Mouse (Mus musculus) kidney, adult 18-20 months (tissue): ENCODE measurements at regions not wholly inside any gene's neighbourhood (a gene's known extent, or its start where the extent isn't known, plus 50 kb on each side); places are given as distances from the start of the nearest gene placed in this dataset.

Source experiments
- DNase-seq: peaks from one replicate; pipeline ENCODE4 v3.0.0; 2021

GRCm38 (mm10) chr9:87965103-87965780 is 234.2 kb upstream of the Tbx18 start:
- no peak for DNase-seq

GRCm38 (mm10) chr9:87968190-87969082 is 237.4 kb upstream of the Tbx18 start:
- no peak for DNase-seq

GRCm38 (mm10) chr9:87970586-87970985 is 239.5 kb upstream of the Tbx18 start:
- DNase-seq, result no peak

DNA sequence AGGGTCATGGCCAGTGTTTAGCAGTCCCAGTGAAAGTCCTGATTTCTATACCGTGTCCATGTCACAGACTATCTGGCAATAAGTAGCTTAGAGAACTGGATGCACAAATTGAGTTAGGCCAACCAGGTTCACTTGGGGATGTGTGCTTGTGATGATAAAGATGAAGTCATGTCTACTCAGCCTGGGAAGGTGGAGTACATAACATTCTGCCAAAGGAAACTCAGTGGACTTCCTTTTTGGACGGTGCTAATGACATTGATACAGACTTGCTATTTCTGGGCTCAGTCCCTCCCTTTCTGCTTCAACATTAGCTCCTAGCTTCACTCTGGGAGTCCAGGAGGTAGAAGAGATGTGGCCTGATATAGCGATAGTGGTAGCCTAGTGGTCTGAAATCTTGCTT is 240.7 kb upstream of the Tbx18 start:
- no peak for DNase-seq

DNA sequence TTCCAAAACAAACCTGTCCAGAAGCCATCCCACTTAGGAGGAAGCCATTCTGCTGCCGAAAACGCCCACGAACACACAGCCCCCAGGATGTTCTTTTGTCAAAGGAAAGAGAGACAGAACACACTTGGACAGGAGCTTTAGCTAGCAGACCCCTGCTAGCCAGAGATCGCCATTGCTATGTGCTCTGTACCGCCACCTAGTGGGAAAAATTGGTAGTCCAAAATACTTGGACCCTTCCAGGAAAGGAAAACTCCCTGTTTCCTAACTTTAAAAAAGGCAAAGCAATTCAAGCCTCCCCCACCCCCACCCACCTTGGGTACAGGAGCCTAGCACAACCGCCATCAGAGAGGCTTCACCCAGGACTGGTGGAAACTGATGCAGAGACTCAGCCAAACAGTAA is 242.5 kb upstream of the Tbx18 start:
- DNase-seq, result peak; percentile 2

DNA sequence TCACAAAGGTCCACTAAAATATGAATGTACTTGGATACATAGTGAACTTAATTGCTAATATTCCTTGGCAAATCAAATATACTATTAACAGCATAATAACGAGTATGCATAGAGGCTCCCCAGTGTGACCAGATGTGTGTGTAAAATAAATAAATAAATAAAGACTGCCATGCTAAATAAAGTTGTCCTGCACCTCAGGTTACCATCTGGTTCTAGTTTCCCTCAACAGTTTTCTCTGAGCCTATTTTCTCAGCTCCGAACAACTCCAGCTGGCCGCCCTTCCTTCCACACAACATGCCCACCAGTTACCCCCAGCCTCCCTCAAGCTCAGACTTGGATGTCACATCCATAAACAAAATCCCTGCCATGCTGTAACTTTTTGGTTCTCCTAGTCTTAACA is 253.8 kb upstream of the Tbx18 start:
- no peak for DNase-seq

GRCm38 (mm10) chr9:87985439-87985838 is 254.4 kb upstream of the Tbx18 start:
- no peak for DNase-seq

DNA sequence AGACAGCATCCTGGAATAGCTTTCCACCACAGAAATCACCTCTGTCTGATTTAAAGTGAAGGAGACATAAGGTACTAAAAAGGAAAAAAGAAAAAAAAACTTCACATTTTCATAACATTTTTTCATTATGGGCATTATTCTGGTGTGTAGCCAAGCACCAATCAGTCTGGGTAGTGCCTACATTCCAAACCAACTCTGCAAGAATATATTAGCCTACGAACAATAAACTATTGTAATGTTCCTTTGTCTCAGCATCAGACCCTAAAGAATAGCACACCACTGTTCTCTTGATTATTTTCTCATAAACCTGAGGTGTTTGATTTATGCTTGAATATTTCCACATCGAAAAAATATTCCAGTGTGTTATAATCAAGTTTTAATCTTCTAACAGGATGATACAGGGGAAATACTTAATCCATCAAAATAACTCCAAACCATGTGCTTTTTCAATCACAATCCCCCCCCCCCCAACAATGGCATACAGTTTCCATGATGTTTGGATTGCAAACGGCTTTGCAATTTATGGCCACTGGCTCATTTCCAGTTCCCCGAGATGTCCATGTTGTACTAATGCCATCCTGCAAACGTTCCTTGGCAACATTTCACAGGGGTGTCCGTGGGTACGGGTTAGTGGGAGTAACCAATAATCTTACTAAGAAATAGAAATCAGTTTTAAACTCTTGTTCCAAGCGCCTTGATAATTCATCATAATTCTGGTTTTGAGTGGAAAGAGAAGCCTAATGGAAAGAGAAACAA is 275.1 kb upstream of the Tbx18 start:
- no peak for DNase-seq

DNA sequence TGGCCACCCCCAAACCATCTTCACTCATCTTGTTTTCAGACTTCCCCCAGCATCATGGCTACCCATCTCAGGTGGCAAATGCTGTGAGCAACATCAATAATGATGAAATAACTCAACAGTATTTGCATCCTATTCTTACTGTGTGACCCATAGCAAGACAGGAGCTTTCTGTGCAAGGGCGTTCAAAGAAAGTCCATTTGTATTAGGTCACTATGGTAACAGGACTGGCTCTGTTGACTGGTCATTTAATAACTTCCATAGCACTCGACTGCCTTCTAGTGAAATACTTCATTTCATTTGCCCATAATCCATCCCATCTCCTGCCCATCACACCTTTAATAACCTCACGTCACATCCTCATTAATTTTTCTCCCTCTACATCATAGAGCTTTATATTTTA is 292.7 kb upstream of the Tbx18 start:
- DNase-seq, result no peak

DNA sequence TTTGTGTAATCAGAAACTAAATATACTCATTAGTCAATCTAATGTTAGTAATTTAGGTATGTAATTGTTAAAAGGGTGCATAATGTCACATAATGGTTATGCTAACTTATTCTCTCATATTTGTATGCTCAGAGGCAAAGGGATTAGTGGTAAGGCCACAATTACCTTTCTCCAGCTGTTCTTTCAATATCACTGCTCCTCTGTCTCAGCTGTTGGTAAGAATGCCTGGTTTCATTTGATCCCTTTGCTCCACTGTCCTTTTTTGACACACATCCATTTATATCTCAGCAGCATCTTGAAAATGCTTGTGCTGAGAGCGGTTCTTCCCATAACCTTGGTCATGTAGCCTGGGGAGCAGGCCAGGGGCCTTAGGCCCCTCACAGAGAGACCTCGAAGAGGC is 294.9 kb upstream of the Tbx18 start:
- no peak for DNase-seq

- no peak for DNase-seq
Observed at GRCm38 (mm10) chr9:88030509-88031148, 296.4 kb upstream of the Nt5e start.

- no peak for DNase-seq
Observed at GRCm38 (mm10) chr9:88037560-88037959, 289.4 kb upstream of the Nt5e start.

DNA sequence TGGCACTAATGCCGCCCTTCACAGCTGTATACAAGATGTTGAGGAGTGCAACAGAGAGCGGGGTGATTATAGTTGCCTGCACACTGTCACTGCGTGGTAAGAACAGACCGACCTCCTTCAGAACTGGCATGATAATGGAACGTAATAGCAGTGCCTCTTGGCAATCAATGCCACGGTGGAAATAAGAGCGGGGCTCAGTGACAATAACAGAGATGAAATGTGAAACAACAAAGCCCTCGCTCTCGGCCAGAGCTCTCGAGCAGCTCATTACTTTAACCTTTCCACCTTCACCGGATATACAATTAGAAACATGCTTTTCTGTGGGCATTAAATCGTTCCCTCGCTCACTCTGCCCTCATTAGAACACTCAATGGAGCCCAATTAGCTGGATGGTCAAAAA is 277.7 kb upstream of the Nt5e start:
- DNase-seq, result no peak

DNA sequence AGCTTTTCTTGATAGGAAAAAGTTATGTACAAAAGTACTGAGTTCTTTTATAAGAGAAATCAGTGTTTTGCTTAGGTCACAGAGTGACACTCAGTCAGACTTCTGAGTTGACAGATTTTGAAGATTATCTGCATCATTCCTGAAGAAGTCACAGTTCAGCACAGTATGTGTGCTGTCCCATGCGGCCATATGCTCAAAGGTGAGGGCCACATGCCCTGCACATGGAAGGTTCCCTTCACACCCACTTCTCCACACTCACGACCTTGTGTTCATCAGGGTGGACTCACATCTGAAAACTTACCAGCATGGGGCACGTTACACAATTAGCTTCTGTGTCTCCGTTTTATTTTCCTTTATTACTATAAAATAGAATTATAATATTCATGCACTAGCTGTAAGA is 277.2 kb upstream of the Nt5e start:
- DNase-seq, result no peak

GRCm38 (mm10) chr9:88058551-88058950 is 268.4 kb upstream of the Nt5e start:
- DNase-seq, result no peak

DNA sequence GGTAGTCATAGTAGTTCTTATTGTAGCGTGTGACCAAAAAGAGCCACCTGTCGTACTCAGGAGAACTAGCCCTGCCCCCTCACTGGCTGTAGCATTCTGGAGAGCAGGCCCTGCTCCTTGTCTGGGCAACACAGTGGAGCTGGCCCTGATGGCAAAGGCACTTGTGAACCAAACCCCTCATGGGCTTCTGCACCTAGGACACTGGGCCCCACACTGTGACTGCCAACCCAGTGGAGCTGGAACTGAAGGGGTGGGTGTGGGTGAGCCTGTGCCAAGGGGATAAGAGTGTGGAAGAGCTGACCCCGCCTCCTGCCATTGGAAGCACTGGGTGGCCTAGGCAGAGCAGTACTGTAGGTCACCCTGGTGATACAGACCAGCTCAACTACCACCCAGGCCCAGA is 268.0 kb upstream of the Nt5e start:
- no peak for DNase-seq

DNA sequence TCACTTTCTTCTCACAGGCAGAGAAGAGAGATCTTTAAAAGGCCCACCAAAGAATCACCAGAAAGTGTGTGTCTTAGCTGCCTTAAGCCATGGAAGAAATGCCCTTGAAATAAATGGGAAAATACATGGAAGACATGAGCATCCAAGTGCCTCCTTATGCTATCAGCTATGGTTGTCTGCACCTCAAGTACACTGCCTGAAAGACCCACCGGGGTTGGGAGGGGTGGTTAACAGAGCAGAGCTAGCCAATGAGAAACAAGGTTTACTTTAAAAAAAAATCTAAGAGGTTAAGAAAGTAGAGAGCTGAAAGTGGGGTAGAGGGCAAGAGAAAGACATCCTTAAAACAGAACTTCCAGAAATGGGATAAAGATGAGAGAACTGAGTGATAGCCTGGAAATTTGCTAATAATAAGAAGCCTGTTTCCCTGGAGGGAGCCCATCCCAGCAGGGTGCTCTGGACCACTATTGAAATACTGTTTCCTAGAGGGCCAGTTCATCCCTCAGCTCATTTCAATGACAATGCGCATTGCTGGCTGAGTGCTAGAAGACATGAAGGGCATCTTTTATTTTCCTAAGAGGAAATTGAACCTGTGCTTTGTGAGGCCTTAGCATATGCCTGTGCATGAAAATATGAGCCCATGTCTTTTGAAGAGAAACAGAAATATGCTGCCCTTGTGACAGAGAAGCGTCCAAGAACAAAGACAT is 262.9 kb upstream of the Nt5e start:
- DNase-seq, result no peak

- no peak for DNase-seq
Observed at GRCm38 (mm10) chr9:88065057-88065456, 261.9 kb upstream of the Nt5e start.

DNA sequence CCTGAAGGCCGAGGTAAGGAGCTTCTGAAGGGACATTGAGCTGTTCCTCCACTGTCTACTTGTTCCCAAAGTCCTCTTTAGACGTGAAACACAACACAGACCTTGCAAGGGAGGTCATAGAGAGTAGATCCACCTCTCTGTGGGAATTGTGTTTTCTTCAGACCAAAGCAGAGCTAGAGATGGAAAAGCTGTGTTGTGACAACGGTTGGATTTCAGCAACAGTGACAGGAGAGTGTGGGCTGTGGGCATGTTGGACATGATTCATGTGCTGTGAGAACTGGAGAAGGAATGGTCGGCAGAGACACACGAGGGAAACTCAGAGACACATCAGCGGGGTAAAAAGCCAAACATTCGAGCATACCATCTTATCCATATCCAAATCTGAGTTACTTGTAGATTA is 261.2 kb upstream of the Nt5e start:
- DNase-seq, result no peak

DNA sequence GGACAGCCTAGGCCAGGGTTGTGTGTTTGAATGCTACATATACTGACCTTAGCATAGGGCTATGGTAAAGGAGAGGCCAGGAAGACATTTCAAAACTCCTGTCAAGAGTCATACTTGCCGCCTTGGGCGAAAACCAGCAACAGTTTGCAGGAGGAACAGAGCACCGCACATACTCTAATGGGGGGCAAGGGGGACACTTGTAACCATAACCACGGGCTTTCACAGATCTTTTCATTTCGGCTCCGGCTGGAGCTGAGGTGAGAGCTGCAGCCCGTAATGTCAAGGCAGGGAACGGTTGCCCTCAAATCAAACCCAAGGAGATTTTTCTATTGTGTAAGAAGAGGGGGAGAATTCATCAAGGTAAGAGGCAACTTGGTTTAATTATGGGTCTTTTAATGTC is 258.7 kb upstream of the Nt5e start:
- DNase-seq, result no peak

- DNase-seq, result no peak
Observed at GRCm38 (mm10) chr9:88068881-88069304, 258.1 kb upstream of the Nt5e start.

DNA sequence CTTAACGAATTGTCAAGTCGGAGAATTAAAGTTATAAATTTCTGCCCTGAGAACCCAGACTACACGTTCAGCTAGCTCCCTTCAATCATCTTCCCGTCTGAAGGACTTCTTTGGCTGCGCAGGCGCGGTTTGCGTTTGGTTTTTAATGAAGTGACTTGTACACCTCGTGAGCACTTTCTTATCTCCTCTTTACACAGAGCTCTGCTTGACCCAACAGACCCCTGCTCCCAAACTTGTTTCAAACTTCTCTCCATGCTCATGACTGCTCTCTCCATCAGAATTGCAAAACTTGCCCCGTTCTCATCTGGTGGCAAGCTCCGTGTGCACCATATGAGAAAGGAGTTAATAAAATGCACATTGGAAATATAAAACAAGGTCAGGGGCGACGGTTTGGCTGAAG is 257.2 kb upstream of the Nt5e start:
- DNase-seq, result no peak

GRCm38 (mm10) chr9:88073165-88073564 is 253.8 kb upstream of the Nt5e start:
- peak; percentile 21 for DNase-seq
